Mouse (Mus musculus) cerebellum, adult 11 months (tissue): ENCODE measurements around the gene Mfsd6.

Experiments used
- DNase-seq: peaks from one replicate; pipeline ENCODE4 v3.0.0; 2022

Mfsd6 gene

GRCm38 (mm10) chr1:52638101-52638500 lies 89.2 kb downstream of the Mfsd6 start:
- no peak for DNase-seq

GRCm38 (mm10) chr1:52635932-52636331 lies 91.3 kb downstream of the Mfsd6 start:
- no peak for DNase-seq

- no peak for DNase-seq
Measured at GRCm38 (mm10) chr1:52634251-52634650, 93.0 kb downstream of the Mfsd6 start.

DNA sequence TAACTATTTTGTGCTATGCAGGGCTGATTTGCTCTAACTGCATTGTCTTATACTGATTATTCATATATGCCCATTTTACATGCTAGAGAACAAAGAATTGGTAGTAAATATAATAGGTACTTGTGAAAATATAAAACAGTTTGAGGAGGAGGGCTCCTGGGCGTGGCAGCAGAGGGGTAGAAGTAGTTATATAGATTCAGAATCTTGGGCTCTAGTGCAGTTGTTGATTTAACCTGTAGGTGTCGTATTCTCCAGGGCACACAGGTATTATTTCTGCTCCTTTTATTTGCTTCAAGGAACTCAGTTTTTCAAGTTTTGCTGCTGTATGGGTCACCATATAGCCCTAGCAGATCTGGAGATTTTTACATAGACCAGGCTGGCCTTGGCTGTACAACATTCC lies 95.7 kb downstream of the Mfsd6 start:
- DNase-seq = no peak

DNA sequence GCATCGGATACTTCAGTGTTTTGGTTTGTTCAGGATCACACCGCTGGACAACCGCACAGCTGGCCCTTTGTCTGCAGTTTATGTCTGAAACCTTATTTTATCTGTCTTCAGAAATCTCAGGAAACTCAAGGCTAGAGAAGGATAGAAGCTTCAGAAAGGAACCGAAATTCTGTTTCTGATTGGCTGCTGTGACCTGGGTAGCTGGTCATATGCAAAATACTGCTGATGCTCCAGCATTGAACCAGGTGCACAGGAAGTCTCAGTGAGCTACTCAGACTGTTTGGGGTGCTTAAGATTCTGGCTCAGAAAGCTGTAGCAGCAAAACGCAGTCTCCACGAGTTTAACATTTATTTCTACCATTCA lies 96.3 kb downstream of the Mfsd6 start:
- no peak for DNase-seq

DNA sequence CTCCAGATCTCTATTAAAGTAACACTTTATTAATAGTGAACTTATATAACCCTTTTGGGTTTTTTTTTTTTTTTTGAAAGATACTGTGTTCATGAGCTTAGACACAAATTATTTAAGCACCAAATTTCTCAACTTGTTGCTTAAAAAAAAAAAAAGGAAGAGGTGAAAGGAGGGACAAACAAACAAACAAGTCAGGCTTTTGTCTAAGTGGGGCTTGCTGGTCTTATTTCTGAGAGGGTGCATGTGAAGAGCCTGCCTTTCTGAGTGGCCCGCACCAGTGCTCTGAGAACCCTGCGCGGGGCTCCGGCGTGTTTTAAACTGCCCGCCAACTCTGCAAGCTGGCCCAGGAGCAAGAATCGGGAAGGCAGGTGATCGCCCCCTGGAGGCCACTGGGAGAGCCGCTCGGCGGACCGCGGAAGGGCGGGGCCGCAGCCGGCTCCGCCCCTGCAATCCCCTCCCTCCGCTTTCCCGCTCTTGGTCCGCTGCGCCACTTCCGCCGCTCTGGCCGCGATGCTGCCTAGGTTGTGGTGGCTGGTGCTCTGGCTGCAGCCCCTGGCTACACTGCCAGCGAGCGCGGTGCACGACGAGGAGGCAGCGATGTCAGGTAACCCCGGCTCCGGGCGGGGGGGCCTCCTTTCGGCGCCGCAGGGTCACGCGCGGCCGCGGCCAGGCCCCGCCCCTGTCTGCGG lies 96.9 kb downstream of the Mfsd6 start, which contains the start of gene Nemp2:
Gene Nemp2, plus strand, starts transcription at position 456 of the 689 bp plus-strand sequence.
- DNase-seq = peak; percentile 92

DNA sequence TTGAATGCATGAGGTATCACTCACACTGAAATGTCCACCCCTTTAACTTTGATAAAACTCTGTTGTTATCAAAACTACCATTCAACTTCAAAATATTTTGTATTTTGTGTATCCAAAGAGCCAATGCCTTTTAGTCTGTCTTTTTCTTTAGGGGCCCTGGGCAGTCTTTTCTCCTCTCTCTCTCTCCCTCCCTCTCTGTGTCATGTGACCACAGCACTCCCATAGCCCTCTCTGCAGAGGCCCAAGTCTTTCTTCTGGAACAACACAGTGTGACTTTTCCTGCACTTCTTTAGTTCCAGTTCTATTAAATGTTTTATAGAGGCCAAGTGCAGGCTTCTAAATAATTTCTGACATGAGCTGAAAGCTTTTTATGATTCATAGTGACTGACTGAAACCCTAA lies 106.8 kb downstream of the Mfsd6 start:
- DNase-seq = no peak

DNA sequence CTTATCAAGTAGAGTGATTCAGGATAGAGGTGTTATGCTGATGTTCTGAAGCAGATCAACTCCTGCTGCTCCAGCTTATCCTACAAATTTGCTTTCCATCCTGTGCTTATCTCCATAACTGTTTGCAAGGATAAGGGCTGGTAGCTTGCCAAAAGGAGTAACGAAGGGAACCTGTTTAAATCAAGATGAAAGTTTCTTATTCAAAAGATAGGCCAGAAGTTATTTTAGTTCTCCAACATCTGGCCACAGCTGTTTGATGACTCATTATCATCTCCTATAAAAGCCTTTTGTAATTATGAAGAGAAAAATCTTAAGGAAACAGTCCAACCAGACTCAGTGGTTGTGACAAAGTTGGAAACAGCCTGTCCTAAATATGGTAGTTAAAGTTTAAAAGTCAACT lies 109.0 kb downstream of the Mfsd6 start:
- DNase-seq = no peak

DNA sequence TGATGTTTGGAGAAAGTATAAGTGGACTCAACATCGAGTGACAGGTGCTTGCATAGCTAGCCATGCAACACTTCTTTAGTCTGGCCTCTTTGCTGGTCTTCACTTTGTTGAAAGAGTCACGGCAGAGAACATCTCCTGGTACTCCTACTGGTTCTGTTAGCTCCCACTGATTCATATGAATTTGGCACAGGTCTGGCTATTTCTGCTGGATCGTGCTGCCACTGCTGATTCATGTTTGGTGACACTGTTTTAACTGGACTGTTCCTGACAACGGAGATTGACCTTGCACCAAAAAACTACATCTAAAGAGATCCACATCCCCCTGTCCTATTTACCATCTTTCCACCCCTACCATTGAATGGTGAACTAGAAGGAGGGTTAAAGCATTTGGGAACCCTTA lies 118.8 kb downstream of the Mfsd6 start:
- no peak for DNase-seq

GRCm38 (mm10) chr1:52607700-52608099 lies 119.6 kb downstream of the Mfsd6 start:
- no peak for DNase-seq
